Mouse (Mus musculus): ENCODE measurements around the gene Esr2. TPM values are rescaled to one million over a fixed set of nuclear protein-coding genes. Genes with fewer than 3 reads are reported as not detected.

Esr2 gene
- total and polyA plus RNA-seq, 2 experiments from 2014 or later: 0.14 to 1.2 TPM

- H3K4me1 ChIP-seq (ENCODE audit: control insufficient read depth, insufficient read depth): no peaks in the 10 kb centered on the region; the same call in 1 of the 2 replicates
- H3K9me3 ChIP-seq (replicated peaks; ENCODE audit: control insufficient read depth, low read length): no peaks in the 10 kb centered on the region
- no peak overlapping the region for H3K9ac ChIP-seq (replicated peaks; ENCODE audit: low read depth, low read length)
- DNase-seq (ENCODE audit: low spot score) (no peak), ATAC-seq (ENCODE audit: insufficient read depth, low read depth) (no peak)
- H3K36me3 ChIP-seq (replicated peaks; ENCODE audit: control insufficient read depth, insufficient read depth, low read length): peaks cover 50% of the 10 kb centered on the region
- no peak overlapping the region for H3K4me2 ChIP-seq (ENCODE audit: low read depth, low read length)
- TF ChIP-seq EP300 (IDR thresholded peaks at IDR 0.05; ENCODE audit: low read depth) (no peak), CTCF (IDR thresholded peaks at IDR 0.05; ENCODE audit: low read depth) (no peak)
- no peak overlapping the region for H3K27ac ChIP-seq (ENCODE audit: low read depth)
- H3K4me3 ChIP-seq (ENCODE audit: low read depth, low read length): no peak overlapping the region
- 84% methylated on average over 15 of the region's 15 CpGs for WGBS
- H3K27me3 ChIP-seq (ENCODE audit: control insufficient read depth, insufficient read depth, low read length): no peaks in the 10 kb centered on the region
Measured at GRCm38 (mm10) chr12:76109646-76110405, 67.2 kb downstream of the Esr2 start.

DNA sequence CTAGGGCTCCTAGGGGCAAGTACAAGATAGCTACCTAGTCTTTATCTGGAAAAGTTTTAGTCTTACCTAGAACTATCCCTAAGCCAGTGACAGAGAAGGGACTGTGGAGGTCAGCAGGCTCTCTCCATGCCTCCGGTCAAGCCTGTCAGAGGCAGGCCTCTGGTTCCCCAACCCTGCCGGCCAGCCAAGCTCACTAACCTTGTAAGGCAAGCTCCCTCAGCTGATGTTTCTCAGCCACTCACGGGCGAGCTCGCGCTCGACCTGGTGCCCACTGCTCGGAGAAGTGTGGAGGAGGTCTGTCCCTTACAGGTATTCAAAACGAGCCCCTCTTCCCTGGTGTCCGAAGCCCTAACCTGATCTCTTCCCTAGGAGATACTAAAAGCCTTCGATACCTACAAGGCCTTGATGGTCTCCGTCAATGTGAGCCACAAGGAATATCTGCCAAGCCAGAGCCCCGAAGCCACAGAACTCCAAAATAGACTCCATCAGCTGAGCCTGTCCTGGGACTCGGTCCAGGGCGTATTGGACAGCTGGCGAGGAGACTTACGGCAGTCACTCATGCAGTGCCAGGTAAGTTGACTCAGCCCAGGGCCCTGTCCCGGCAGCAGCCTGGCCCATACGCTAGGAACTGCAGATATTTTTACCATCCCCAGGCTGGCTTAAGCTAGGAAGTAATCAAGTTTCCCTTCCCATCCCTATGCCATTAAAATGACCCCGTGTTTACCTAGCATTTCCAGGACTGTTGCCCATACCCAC is 72.3 kb downstream of the Esr2 start:
- WGBS: 60% methylated on average over 20 of the region's 20 CpGs
- DNase-seq (ENCODE audit: low spot score) (peak; percentile 33), ATAC-seq (ENCODE audit: insufficient read depth, low read depth) (peak; percentile 86)
- H3K4me2 ChIP-seq (ENCODE audit: low read depth, low read length): no peak overlapping the region
- no peak for TF ChIP-seq EP300 (IDR thresholded peaks at IDR 0.05; ENCODE audit: low read depth)
- peak overlapping the region; percentile 73 for H3K27ac ChIP-seq (ENCODE audit: low read depth)
- no peak overlapping the region for H3K9ac ChIP-seq (replicated peaks; ENCODE audit: low read depth, low read length)
- H3K4me3 ChIP-seq (ENCODE audit: low read depth, low read length): no peak overlapping the region
- no peaks in the 10 kb centered on the region for H3K27me3 ChIP-seq (ENCODE audit: control insufficient read depth, insufficient read depth, low read length)
- H3K9me3 ChIP-seq (replicated peaks; ENCODE audit: control insufficient read depth, low read length): no peaks in the 10 kb centered on the region
- H3K4me1 ChIP-seq (ENCODE audit: control insufficient read depth, insufficient read depth): no peaks in the 10 kb centered on the region
- peaks cover 77% of the 10 kb centered on the region for H3K36me3 ChIP-seq (replicated peaks; ENCODE audit: control insufficient read depth, insufficient read depth, low read length)

DNA sequence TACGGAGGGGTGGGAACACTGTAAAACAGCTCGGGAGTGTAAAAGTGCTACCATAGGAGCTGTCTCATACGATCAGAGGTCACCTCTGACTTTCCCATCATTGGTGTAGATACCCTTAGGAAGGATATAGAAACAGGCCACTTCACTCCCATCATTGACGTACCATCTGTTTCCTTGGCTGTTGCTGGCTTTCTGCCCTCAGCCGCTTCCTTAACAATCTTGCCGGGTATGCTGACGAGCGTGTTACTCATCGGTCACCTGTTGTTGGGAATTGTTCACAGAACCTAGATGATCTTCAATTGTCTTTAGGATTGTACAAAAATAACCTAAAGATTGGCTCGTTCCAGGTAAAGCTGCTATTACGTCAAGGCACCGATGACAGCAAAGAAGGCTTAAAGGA is 74.4 kb downstream of the Esr2 start:
- Histone ChIP-seq H3K9ac (replicated peaks; ENCODE audit: low read depth, low read length) (no peak overlapping the region), H3K4me2 (ENCODE audit: low read depth, low read length) (no peak overlapping the region), H3K9me3 (replicated peaks; ENCODE audit: control insufficient read depth, low read length) (no peaks in the 10 kb centered on the region), H3K4me1 (ENCODE audit: control insufficient read depth, insufficient read depth) (no peaks in the 10 kb centered on the region), H3K27ac (ENCODE audit: low read depth) (no peak overlapping the region), H3K4me3 (ENCODE audit: low read depth, low read length) (no peak overlapping the region), H3K27me3 (ENCODE audit: control insufficient read depth, insufficient read depth, low read length) (no peaks in the 10 kb centered on the region), H3K36me3 (replicated peaks; ENCODE audit: control insufficient read depth, insufficient read depth, low read length) (peaks cover 77% of the 10 kb centered on the region)
- DNase-seq (ENCODE audit: low spot score) (no peak), ATAC-seq (ENCODE audit: insufficient read depth, low read depth) (no peak)
- TF ChIP-seq CTCF (IDR thresholded peaks at IDR 0.05; ENCODE audit: low read depth): no peak
- TF ChIP-seq EP300 (IDR thresholded peaks at IDR 0.05; ENCODE audit: low read depth): no peak
- WGBS: 80% methylated on average over 12 of the region's 12 CpGs

- no peak overlapping the region for H3K9ac ChIP-seq (replicated peaks; ENCODE audit: low read depth, low read length)
- no peak overlapping the region for H3K4me3 ChIP-seq (ENCODE audit: low read depth, low read length)
- H3K36me3 ChIP-seq (replicated peaks; ENCODE audit: control insufficient read depth, insufficient read depth, low read length): peaks cover 62% of the 10 kb centered on the region
- 67% methylated on average over 30 of the region's 30 CpGs for WGBS
- TF ChIP-seq CTCF (IDR thresholded peaks at IDR 0.05; ENCODE audit: low read depth) (no peak), EP300 (IDR thresholded peaks at IDR 0.05; ENCODE audit: low read depth) (no peak)
- no peak overlapping the region for H3K27ac ChIP-seq (ENCODE audit: low read depth)
- peaks cover 20% of the 10 kb centered on the region for H3K4me1 ChIP-seq (ENCODE audit: control insufficient read depth, insufficient read depth)
- no peak for ATAC-seq (ENCODE audit: insufficient read depth, low read depth)
- DNase-seq (ENCODE audit: low spot score): no peak
- H3K4me2 ChIP-seq (ENCODE audit: low read depth, low read length): no peak overlapping the region
- H3K9me3 ChIP-seq (replicated peaks; ENCODE audit: control insufficient read depth, low read length): no peaks in the 10 kb centered on the region
- no peaks in the 10 kb centered on the region for H3K27me3 ChIP-seq (ENCODE audit: control insufficient read depth, insufficient read depth, low read length)
Measured at GRCm38 (mm10) chr12:76095117-76096035, 81.7 kb downstream of the Esr2 start.
